Mouse (Mus musculus) kidney, embryonic 15.5 days (tissue): ENCODE measurements around the gene Gphn. TPM values are rescaled to one million over a fixed set of nuclear protein-coding genes. Genes with fewer than 3 reads are reported as not detected.
A peak's percentile ranks its signal among the peaks of the same experiment; 100 is the strongest.

ENCODE experiments used
- ATAC-seq: fragments of 200-750 bp; cut with Nextera tagmentation; replicated peaks from 2 replicates; pipeline ENCODE4 v1.8.0; 2017; ENCODE audit warnings: moderate TSS enrichment; ENCODE audit not compliant: low FRiP score
- H3K27ac ChIP-seq: fragments of 300-500 bp; sonication (generic); 2 replicates; pipeline ENCODE4 v1.5.1; 2015; ENCODE audit warnings: mild to moderate bottlenecking, inconsistent platforms
- H3K27me3 ChIP-seq: fragments of 300-500 bp; sonication (generic); 2 replicates; pipeline ENCODE4 v1.6.1; 2015; ENCODE audit warnings: inconsistent platforms
- H3K36me3 ChIP-seq: fragments of 300-500 bp; sonication (generic); 2 replicates; pipeline ENCODE4 v1.6.1; 2015; ENCODE audit warnings: inconsistent platforms
- H3K4me1 ChIP-seq: fragments of 300-500 bp; sonication (generic); 2 replicates; pipeline ENCODE4 v1.6.1; 2015; ENCODE audit warnings: inconsistent platforms
- H3K4me2 ChIP-seq: fragments of 300-500 bp; sonication (generic); 2 replicates; pipeline ENCODE4 v1.6.1; 2015; ENCODE audit warnings: moderate library complexity, mild to moderate bottlenecking, inconsistent platforms
- H3K4me3 ChIP-seq: fragments of 300-500 bp; sonication (generic); replicated peaks from 2 replicates; pipeline ENCODE4 v1.5.1; 2015; ENCODE audit warnings: mild to moderate bottlenecking, inconsistent platforms
- H3K9ac ChIP-seq: fragments of 300-500 bp; sonication (generic); 2 replicates; pipeline ENCODE4 v1.6.1; 2015; ENCODE audit warnings: mild to moderate bottlenecking, inconsistent platforms
- H3K9me3 ChIP-seq: fragments of 300-500 bp; sonication (generic); replicated peaks from 2 replicates; pipeline ENCODE4 v1.6.1; 2016; ENCODE audit warnings: inconsistent platforms
- WGBS: fragments of 180-500 bp; shearing (Covaris S2); methylation state at CpG from one replicate; pipeline ENCODE4 v1.1.7; 2015; ENCODE audit warnings: mixed read lengths; 5-methylcytosine and 5-hydroxymethylcytosine counted together
- polyA plus RNA-seq: library from polyadenylated mRNA; unstranded; fragments of >200 nt; fragmentation: Nextera tagmentation; extraction: Ambion mirVana; gene quantifications from 2 replicates; pipeline ENCODE4 v1.2.1, GENCODE M21; 2015

The Gphn gene
- polyA plus RNA-seq, result 14.2 and 14.8 TPM in 2 replicates

GRCm38 (mm10) chr12:78225707-78226518, at the start of gene Gphn:
Gphn (plus strand) TSS chr12:78226379.
- ATAC-seq, result peak; percentile 97
- Histone ChIP-seq H3K4me1 (peaks cover 4% of the 10 kb centered on the region), H3K36me3 (no peaks in the 10 kb centered on the region), H3K4me2 (peak within 1 kb of the TSS; percentile 84), H3K4me3 (peak within 1 kb of the TSS; percentile 96), H3K9ac (peak within 1 kb of the TSS; percentile 85), H3K27ac (peak within 1 kb of the TSS; percentile 100), H3K27me3 (no peaks in the 10 kb centered on the region), H3K9me3 (no peaks in the 10 kb centered on the region)
- under 1% methylated on average over 69 of the region's 70 CpGs for WGBS

GRCm38 (mm10) chr12:78181452-78181851, 44.7 kb upstream of the Gphn start:
- no peaks in the 10 kb centered on the region for H3K27me3 ChIP-seq
- WGBS, result 77% methylated on average over 2 of the region's 2 CpGs
- no peak overlapping the region for H3K4me2 ChIP-seq
- no peaks in the 10 kb centered on the region for H3K4me1 ChIP-seq
- no peaks in the 10 kb centered on the region for H3K36me3 ChIP-seq
- ATAC-seq, result no peak
- H3K27ac ChIP-seq, result no peak overlapping the region
- no peaks in the 10 kb centered on the region for H3K9me3 ChIP-seq
- no peak overlapping the region for H3K9ac ChIP-seq
- no peak overlapping the region for H3K4me3 ChIP-seq

GRCm38 (mm10) chr12:78193942-78194341, 32.2 kb upstream of the Gphn start, which contains the start of gene Gm6657:
Gm6657 (plus strand) TSS chr12:78194242.
- ATAC-seq, result no peak
- Histone ChIP-seq H3K4me1 (no peaks in the 10 kb centered on the region), H3K4me3 (no peak within 1 kb of the TSS), H3K4me2 (no peak within 1 kb of the TSS), H3K9me3 (no peaks in the 10 kb centered on the region), H3K27ac (no peak within 1 kb of the TSS), H3K9ac (no peak within 1 kb of the TSS), H3K27me3 (no peaks in the 10 kb centered on the region), H3K36me3 (no peaks in the 10 kb centered on the region)

- Histone ChIP-seq H3K4me2 (no peak overlapping the region), H3K27me3 (no peaks in the 10 kb centered on the region), H3K9ac (no peak overlapping the region), H3K4me3 (no peak overlapping the region), H3K9me3 (no peaks in the 10 kb centered on the region), H3K36me3 (no peaks in the 10 kb centered on the region), H3K4me1 (no peaks in the 10 kb centered on the region), H3K27ac (no peak overlapping the region)
- WGBS, result 70% methylated on average over 2 of the region's 2 CpGs
- ATAC-seq, result no peak
Observed at GRCm38 (mm10) chr12:78195368-78195767, 30.8 kb upstream of the Gphn start.

GRCm38 (mm10) chr12:78203646-78204045, 22.5 kb upstream of the Gphn start:
- Histone ChIP-seq H3K36me3 (no peaks in the 10 kb centered on the region), H3K4me3 (no peak overlapping the region), H3K27ac (no peak overlapping the region), H3K4me1 (no peaks in the 10 kb centered on the region), H3K9ac (no peak overlapping the region), H3K4me2 (no peak overlapping the region), H3K27me3 (no peaks in the 10 kb centered on the region), H3K9me3 (no peaks in the 10 kb centered on the region)
- 59% methylated on average over 5 of the region's 5 CpGs for WGBS
- ATAC-seq, result no peak

- H3K36me3 ChIP-seq, result no peaks in the 10 kb centered on the region
- WGBS, result 4% methylated on average over 5 of the region's 5 CpGs
- H3K27me3 ChIP-seq, result no peaks in the 10 kb centered on the region
- ATAC-seq, result 0 out of 2 replicates have a peak, but pooled peaks have one; percentile 60
- no peak overlapping the region for H3K27ac ChIP-seq
- H3K9me3 ChIP-seq, result no peaks in the 10 kb centered on the region
- no peaks in the 10 kb centered on the region for H3K4me1 ChIP-seq
- H3K4me2 ChIP-seq, result peak overlapping the region; percentile 50
- peak overlapping the region; percentile 16; the same call in 1 of the 2 replicates for H3K4me3 ChIP-seq
- H3K9ac ChIP-seq, result no peak overlapping the region
Observed at GRCm38 (mm10) chr12:78205915-78206570, 20.1 kb upstream of the Gphn start.

- Histone ChIP-seq H3K36me3 (no peaks in the 10 kb centered on the region), H3K4me3 (no peak overlapping the region), H3K27me3 (no peaks in the 10 kb centered on the region), H3K9me3 (no peaks in the 10 kb centered on the region), H3K4me1 (no peaks in the 10 kb centered on the region), H3K27ac (no peak overlapping the region), H3K9ac (no peak overlapping the region), H3K4me2 (no peak overlapping the region)
- no peak for ATAC-seq
- 83% methylated on average over 4 of the region's 4 CpGs for WGBS
Observed at GRCm38 (mm10) chr12:78206571-78206960, 19.6 kb upstream of the Gphn start.

GRCm38 (mm10) chr12:78209856-78210255, 16.3 kb upstream of the Gphn start:
- no peak overlapping the region for H3K9ac ChIP-seq
- H3K9me3 ChIP-seq, result no peaks in the 10 kb centered on the region
- no peak overlapping the region for H3K4me3 ChIP-seq
- no peaks in the 10 kb centered on the region for H3K36me3 ChIP-seq
- no peaks in the 10 kb centered on the region for H3K4me1 ChIP-seq
- WGBS, result 90% methylated on average over 2 of the region's 2 CpGs
- no peaks in the 10 kb centered on the region for H3K27me3 ChIP-seq
- H3K27ac ChIP-seq, result no peak overlapping the region
- no peak overlapping the region for H3K4me2 ChIP-seq
- ATAC-seq, result no peak

GRCm38 (mm10) chr12:78215490-78215889, 10.7 kb upstream of the Gphn start:
- Histone ChIP-seq H3K9ac (no peak overlapping the region), H3K9me3 (no peaks in the 10 kb centered on the region), H3K4me1 (no peaks in the 10 kb centered on the region), H3K27ac (no peak overlapping the region), H3K36me3 (no peaks in the 10 kb centered on the region), H3K4me2 (no peak overlapping the region), H3K27me3 (no peaks in the 10 kb centered on the region), H3K4me3 (no peak overlapping the region)
- ATAC-seq, result no peak
- 70% methylated on average over 6 of the region's 6 CpGs for WGBS

GRCm38 (mm10) chr12:78219191-78219825, 6.9 kb upstream of the Gphn start:
- ATAC-seq, result no peak
- Histone ChIP-seq H3K27me3 (no peaks in the 10 kb centered on the region), H3K9me3 (no peaks in the 10 kb centered on the region), H3K36me3 (no peaks in the 10 kb centered on the region), H3K4me2 (no peak overlapping the region), H3K27ac (no peak overlapping the region), H3K9ac (no peak overlapping the region), H3K4me3 (no peak overlapping the region), H3K4me1 (no peaks in the 10 kb centered on the region)
- WGBS, result 76% methylated on average over 4 of the region's 4 CpGs

- Histone ChIP-seq H3K27ac (peak overlapping the region; percentile 100), H3K4me3 (peak overlapping the region; percentile 96), H3K27me3 (no peaks in the 10 kb centered on the region), H3K9ac (peak overlapping the region; percentile 85), H3K36me3 (no peaks in the 10 kb centered on the region), H3K4me1 (peaks cover 4% of the 10 kb centered on the region), H3K4me2 (peak overlapping the region; percentile 84), H3K9me3 (no peaks in the 10 kb centered on the region)
- ATAC-seq, result peak; percentile 93
- under 1% methylated on average over 47 of the region's 48 CpGs for WGBS
Observed at GRCm38 (mm10) chr12:78226519-78226875, 318 bp downstream of the Gphn start.
